Mouse (Mus musculus) megakaryocyte progenitor cell, adult 5-6 weeks (primary cell): ENCODE data around the gene Scamp1. TPM values are rescaled to one million over a fixed set of nuclear protein-coding genes. Genes with fewer than 3 reads are reported as not detected.

Experiments used
- ATAC-seq: replicated peaks from 2 replicates; pipeline ENCODE4 v1.8.0; 2016; ENCODE audit warnings: mild to moderate bottlenecking, moderate TSS enrichment, inconsistent platforms; ENCODE audit not compliant: poor library complexity
- total RNA-seq, 2 experiments: library from RNA; stranded (forward) in 1 of 2; stranded (reverse) in 1 of 2; fragments of 157-497, 149-512 nt in 1 of 2; fragments of 200-1000 nt in 1 of 2; gene quantifications; 2 replicates each; pipeline versions ENCODE4 v1.2.3 to v1.2.4; 2015 to 2017

Gene Scamp1
- total RNA-seq, 2 experiments from 2014 or later, result 11.0 to 20.0 TPM

GRCm38 (mm10) chr13:94231871-94232270 lies 53.8 kb downstream of the Scamp1 start:
- ATAC-seq, result no peak

DNA sequence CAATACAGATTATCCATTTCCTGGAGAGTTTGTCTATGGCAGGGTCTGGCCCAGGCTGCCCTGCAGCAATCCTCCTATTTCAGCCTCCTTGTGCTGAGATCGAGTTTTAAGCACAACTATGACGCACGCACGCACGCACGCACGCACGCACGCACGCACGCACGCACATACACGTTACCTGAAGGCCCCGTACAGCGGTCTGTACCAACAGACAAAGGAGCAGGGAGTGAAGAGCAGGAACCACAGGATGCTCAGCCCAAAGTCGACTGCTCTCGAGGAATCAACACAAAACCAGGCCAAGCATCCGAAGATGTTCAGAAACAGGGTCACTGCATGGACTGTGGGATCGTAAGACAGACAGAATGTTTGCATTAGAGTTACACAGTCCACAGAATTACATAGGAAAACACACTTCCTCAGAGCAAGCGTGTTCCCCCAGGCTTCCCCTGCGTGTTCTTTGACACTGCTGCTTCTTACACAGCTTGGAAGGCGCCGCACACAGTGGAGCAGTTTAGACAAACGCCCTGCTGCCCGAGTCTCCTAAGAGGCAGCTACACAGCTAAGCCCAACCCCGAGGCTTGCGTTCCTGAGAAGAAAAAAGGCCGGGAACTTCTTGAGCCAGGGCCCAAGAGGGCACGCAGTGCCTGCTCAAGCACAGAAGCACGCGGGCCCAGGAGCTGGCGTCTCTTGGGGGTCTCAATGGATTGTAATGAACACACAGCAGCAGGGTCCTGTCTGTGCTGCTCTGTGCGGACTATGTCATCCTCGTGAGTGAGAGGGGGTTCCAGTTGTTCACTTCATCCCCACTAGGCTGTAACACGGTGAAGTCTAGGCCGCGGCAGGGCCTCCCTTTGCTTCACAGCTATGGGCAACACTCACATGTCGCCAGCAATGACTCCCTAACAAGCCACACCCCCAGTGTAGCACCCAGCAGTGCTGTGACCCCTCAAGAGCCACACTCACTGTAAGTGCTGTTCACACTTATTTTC lies 60.6 kb downstream of the Scamp1 start:
- no peak for ATAC-seq

- ATAC-seq, result no peak
Measured at GRCm38 (mm10) chr13:94223609-94224008, 62.0 kb downstream of the Scamp1 start.

DNA sequence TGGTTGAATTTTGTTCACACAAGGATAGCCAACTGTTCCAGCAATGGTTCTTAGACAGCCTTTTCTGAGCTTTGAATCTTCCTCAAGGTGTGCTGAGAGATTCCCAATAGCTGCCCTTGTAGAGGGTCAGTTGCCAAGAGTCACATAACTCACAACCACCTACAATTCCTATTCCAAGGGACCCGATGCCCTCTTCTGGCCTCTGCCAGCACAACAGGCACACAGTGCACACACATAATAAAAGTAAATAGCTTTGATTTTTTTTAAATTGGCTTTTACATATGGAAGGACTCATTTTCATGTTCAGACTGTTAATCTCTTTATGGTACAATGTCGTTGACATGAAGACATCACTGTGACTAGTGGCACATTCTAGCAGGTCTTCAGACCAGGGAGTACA lies 72.9 kb downstream of the Scamp1 start:
- 0 out of 2 replicates have a peak, but pooled peaks have one; percentile 34 for ATAC-seq

DNA sequence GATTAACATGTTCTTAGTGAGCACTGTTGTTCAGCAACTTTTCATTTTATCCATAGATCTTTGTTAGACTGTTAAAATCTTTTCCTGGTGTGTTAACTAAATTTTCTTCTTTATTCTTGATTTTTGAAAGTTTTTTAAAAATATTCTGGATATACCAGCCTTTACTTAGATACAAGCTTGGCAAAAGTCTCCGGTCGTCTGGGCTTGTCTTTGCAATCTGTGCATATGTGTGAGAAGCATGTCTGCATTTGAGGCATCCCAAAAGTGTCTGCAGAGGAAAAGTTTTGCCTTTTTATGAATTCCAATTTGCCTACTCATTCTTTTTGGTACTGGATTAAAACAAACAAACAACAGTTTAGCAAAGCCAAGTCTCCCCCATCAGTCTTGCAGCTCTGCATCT lies 73.5 kb downstream of the Scamp1 start:
- no peak for ATAC-seq

DNA sequence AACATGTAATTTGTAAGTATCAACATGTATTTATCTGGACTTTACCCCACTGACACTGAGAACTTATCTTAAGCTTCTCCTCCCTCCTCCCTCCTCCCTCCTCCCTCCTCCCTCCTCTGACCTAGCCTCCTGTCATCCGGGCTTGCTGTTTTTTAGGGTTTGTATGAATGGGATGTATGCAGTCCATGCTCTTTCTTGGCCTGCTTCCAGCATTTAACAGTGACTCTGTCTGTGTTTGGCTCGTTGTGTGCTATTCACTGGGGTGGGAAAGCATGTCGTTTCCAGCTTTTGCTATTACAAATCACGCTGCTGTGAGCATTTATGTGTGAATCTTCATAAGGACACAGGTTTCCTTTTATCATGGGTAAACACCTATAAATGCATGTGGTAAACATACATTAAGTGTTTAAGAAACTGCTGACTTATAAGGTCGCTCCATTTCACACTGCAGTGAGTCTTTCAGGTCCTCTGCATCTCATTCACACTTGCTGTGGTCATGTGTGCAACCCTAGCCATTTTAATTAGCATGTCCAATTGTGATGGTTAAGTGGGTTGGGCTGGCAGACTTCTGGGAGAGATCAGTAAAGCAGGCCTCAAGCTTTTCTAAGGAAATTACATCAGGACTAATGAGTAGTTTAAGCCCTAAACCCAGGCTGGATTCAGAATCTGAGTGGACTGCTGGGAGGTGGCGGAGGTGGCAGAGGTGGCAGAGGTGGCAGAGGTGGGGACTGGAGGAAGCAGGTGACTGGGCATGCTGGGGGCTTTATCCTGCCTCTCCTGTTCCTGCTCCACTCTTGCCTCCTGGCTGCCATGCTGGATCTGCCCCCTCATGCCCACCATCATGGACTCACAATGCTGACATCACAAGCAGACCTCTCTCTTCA lies 74.2 kb downstream of the Scamp1 start:
- no peak for ATAC-seq

DNA sequence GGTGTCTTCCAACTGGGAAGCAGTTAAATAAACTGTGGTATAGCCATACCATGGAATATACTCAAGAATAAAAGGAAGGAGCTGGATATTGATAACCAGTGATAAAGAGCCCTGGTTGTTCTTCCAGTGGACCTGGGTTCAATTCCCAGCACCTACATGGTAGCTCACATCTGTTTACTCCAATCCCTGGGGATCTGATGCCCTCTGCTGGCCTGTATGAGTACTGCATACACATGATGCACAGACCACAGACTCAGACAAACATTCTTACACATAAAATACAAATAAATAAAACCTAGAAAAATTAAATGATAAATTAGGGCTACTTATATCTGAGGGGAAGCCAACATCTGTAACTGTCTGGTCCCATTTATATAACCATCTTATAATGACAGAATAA lies 76.8 kb downstream of the Scamp1 start:
- ATAC-seq, result no peak

- no peak for ATAC-seq
Measured at GRCm38 (mm10) chr13:94207973-94208372, 77.7 kb downstream of the Scamp1 start.

- ATAC-seq, result peak; percentile 97
Measured at GRCm38 (mm10) chr13:94205234-94205633, 80.4 kb downstream of the Scamp1 start.

DNA sequence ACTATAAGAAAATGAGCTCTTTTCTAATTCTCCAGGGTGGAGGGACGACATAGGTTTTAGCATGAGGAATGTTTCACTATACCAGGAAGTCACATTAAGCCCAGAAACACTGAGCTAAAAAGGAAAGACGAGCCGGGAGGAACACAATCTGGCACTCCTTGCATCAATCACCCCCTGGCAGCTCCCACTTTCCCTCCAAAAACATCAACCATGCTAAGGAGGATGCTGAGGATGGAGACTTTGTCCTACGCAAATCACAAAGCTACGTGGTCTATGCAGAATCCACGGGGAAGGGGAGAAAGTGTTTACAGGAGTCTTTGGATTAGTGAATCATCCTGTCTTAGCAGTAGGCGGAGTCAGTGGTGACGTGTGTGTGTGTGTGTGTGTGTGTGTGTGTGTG lies 85.8 kb downstream of the Scamp1 start:
- no peak for ATAC-seq

DNA sequence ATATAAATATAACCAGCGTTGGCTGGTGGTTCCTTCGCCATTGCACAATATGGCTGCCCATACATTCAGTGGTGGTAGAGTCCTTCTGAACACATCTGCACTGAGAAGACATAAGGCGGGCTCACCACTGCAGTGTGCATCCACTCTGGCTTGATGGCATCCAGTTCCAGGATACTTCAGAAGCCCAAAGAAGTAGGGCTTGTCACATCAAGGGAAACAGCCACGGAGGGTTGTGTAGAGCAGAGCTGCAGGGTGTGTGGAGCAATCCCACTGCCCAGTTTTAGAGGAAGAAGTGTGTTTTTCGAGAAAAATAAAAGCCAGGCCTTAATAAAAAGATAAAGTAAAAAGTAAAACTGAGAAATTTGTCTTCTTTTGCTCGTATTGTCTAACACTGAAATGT lies 87.0 kb downstream of the Scamp1 start:
- peak; percentile 37; the same call in 1 of the 2 replicates for ATAC-seq

- ATAC-seq, result no peak
Measured at GRCm38 (mm10) chr13:94193227-94193626, 92.4 kb downstream of the Scamp1 start.

GRCm38 (mm10) chr13:94190386-94190785 lies 95.3 kb downstream of the Scamp1 start:
- no peak for ATAC-seq

GRCm38 (mm10) chr13:94188200-94189086 lies 97.2 kb downstream of the Scamp1 start:
- no peak for ATAC-seq

DNA sequence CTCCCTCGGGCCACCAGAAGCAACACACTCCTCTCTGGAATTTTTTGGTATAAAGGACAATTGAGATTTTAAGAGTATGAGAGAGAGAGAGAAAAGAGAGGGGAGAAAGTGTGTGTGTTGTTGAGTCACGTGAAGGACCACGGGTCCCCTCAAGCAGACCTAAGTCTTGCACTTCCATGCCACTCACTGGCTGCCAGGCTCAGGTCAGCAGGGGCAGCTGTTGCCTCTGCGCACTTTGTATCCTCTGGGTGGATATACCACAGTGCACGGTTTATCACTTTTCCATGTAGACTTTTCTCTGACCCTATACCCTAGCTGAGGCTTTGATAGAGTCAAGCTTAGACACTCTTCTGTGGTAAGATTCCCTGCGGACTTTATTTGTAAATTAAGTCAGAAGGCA lies 100.0 kb downstream of the Scamp1 start:
- ATAC-seq, result no peak

DNA sequence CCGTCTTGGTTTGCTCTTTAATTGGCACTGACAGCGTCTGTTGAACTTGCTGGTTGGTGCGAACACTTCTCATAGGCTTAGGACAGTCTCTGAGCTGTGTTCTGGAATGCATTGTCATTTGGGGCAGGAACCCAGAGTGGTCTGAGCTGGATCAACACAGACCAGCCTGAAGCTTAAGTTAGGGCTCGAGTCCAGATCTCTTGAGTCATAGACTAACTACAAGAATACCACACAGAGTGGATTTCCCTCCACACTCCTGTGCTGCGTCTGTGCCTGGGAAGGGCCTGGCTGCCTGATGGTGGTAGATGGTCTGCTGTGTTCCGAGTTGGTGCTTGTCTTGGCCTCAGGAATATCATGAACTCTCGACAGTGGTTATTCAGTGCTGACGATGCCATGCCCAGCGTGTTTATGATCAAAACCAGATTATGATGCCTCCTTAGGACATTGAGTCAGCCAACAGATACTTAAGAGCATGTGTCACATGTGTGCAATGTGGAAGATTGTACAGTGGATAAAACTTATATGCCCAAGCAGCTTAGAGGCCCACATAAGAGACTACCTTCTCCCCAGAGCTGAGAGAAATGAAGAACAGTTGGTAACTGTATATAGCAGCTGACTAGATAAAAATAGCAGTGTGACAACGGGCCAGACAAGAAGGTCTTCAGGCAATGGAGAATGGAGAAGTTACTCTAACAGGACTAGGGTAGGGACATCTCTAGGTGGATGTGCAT lies 100.8 kb downstream of the Scamp1 start:
- peak; percentile 9 for ATAC-seq

DNA sequence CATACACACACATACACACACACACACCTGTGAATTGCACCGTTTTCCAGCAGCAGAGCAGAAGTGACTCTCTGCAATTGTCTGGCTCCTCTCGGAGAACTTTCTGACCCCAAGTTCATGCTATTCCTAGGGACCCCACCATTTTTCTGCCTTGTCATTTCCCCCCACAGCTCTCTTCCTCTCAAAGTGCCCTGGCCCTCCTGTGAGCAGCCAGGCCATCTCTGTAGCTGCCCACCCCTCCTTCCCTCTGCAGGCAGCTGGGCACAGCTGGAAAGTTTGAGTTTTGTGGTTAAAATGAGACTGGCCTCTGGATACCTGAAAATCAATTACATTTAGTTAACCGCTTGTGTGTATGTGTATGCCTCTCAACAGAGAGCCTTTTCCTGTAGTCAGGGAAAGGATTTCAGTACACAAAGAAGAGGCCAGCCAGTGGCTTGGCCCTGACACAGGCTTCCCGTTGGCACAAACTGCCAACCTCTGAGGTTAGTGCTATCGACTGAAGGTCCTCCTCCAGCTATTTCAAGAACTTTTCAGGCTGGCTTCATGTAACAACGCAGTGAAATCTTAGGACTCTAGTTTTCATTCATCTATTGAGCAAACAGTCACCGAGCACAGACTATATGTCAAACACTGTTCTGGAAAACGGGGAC lies 102.2 kb downstream of the Scamp1 start:
- peak; percentile 50 for ATAC-seq

GRCm38 (mm10) chr13:94182026-94182425 lies 103.6 kb downstream of the Scamp1 start:
- no peak for ATAC-seq
